13 mouse cellular contexts compared by ENCODE assay signal in genomic region chr2:81765778-81766177, GRCm38 (mm10).
"Had no signal": no experiment of that assay in that cellular context is flagged by ENCODE, and none has a peak within 500 bp of the region (broad histone marks: within the 10 kb centered on the region; RNA-seq: fewer than 3 reads in every experiment).

No protein-coding gene starts in this region.

- H3K4me1 ChIP-seq: limb, embryonic 15.5 days; liver, embryonic 12.5 days; lung, embryonic 15.5 days; midbrain, embryonic 10.5 days; midbrain, embryonic 13.5 days; midbrain, embryonic 15.5 days; neural tube, embryonic 12.5 days; stomach, embryonic 15.5 days had no signal

- H3K4me2 ChIP-seq: limb, embryonic 15.5 days; liver, embryonic 12.5 days; lung, embryonic 15.5 days; midbrain, embryonic 13.5 days; midbrain, embryonic 15.5 days; neural tube, embryonic 12.5 days; stomach, embryonic 15.5 days had no signal

- DNase-seq: right cerebral cortex, postnatal 14 days; thymus, adult 18-20 months; thymus, postnatal 14 days; thymus, postnatal 36 days had no signal

- H3K9ac ChIP-seq: limb, embryonic 15.5 days; liver, embryonic 12.5 days; liver, embryonic 14.5 days; lung, embryonic 15.5 days; midbrain, embryonic 13.5 days; midbrain, embryonic 15.5 days; neural tube, embryonic 12.5 days; stomach, embryonic 15.5 days had no signal

- H3K4me3 ChIP-seq: limb, embryonic 15.5 days; liver, embryonic 12.5 days; lung, embryonic 15.5 days; midbrain, embryonic 10.5 days; midbrain, embryonic 13.5 days; midbrain, embryonic 15.5 days; neural tube, embryonic 12.5 days; stomach, embryonic 15.5 days had no signal

- H3K27me3 ChIP-seq: limb, embryonic 15.5 days; liver, embryonic 12.5 days; lung, embryonic 15.5 days; midbrain, embryonic 13.5 days; midbrain, embryonic 15.5 days; neural tube, embryonic 12.5 days; stomach, embryonic 15.5 days had no signal

- ATAC-seq: liver, embryonic 12.5 days; midbrain, embryonic 13.5 days; midbrain, embryonic 15.5 days had no signal

- H3K9me3 ChIP-seq: limb, embryonic 15.5 days; liver, embryonic 12.5 days; lung, embryonic 15.5 days; midbrain, embryonic 10.5 days; midbrain, embryonic 13.5 days; midbrain, embryonic 15.5 days; neural tube, embryonic 12.5 days; stomach, embryonic 15.5 days had no signal

- H3K27ac ChIP-seq: limb, embryonic 15.5 days; liver, embryonic 12.5 days; liver, embryonic 14.5 days; lung, embryonic 15.5 days; midbrain, embryonic 10.5 days; midbrain, embryonic 13.5 days; midbrain, embryonic 15.5 days; neural tube, embryonic 12.5 days; stomach, embryonic 15.5 days had no signal

- H3K36me3 ChIP-seq: limb, embryonic 15.5 days; liver, embryonic 12.5 days; lung, embryonic 15.5 days; midbrain, embryonic 10.5 days; midbrain, embryonic 13.5 days; midbrain, embryonic 15.5 days; neural tube, embryonic 12.5 days; stomach, embryonic 15.5 days had no signal
